Mouse (Mus musculus) thymus, postnatal 0 days (tissue): Measurements from ENCODE around the gene Olfr1321. TPM values are rescaled to one million over a fixed set of nuclear protein-coding genes. Genes with fewer than 3 reads are reported as not detected.

ENCODE experiments used
- DNase-seq: peaks from one replicate; pipeline ENCODE4 v3.0.0-alpha.2; 2015; ENCODE audit warnings: low spot score
- polyA plus RNA-seq: library from polyadenylated mRNA; unstranded; fragments of >200 nt; fragmentation: Nextera tagmentation; extraction: Ambion mirVana; gene quantifications from 2 replicates; pipeline ENCODE4 v1.2.1, GENCODE M21; 2015

The Olfr1321 gene
- polyA plus RNA-seq: not detected in 2 replicates

DNA sequence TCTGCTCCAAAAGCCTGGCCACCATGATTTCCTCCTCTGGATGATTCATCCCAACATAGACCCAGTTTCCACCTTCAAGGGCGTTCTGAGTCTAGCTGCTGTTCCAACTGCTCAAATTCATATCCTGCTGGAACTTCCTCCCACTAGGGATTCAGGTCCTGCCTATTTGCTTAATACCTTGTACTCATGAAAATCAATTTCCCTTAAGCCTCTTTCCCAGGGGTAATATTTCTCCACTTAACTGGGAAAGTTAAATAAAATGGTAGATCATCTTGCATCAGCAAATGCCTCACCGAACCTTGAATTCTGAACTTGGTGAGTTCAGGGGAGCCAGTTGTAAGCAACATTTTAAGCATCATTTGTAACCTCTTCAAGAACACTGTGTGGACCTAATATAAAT is at the start of gene Olfr1321:
Olfr1321 (minus strand) TSS at position 101 of the 400 bp plus-strand sequence.
- no peak for DNase-seq

- DNase-seq: no peak
These were observed 36.0 kb upstream of the Olfr1321 start for GRCm38 (mm10) chrX:49770828-49771227.

DNA sequence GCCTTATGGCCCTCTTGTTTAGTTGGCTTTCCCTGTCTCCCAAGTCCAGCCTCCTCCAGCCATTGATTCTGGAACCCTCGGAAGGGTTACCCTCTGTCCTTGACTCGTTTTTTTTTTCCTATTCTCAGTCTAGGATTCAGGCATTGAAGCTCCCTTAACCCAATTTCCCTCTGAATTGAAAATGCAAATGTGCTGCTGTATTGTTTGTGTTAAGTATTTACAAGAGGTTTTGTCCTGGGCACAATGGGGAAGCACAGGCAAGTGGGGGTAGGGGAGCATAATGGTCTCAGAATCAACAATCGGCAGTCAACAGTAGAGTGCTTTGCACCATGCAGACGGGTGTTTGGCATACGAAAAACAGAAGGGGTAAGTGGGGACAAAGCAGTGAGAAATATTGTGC is 10.3 kb upstream of the Olfr1321 start:
- DNase-seq: no peak

Other genes with a start within 250 kb of the Olfr1321 start
- gene Olfr1320, start 62.7 kb downstream of the Olfr1321 start, polyA plus RNA-seq: not detected in 2 replicates
- 0.14 and 0.35 TPM in 2 replicates for gene Igsf1, start 62.7 kb upstream of the Olfr1321 start, polyA plus RNA-seq
- not detected in 2 replicates for gene Olfr1322, start 156.4 kb upstream of the Olfr1321 start, polyA plus RNA-seq